Mouse (Mus musculus): Measurements from ENCODE around the gene Ccdc105.

Ccdc105 gene

DNA sequence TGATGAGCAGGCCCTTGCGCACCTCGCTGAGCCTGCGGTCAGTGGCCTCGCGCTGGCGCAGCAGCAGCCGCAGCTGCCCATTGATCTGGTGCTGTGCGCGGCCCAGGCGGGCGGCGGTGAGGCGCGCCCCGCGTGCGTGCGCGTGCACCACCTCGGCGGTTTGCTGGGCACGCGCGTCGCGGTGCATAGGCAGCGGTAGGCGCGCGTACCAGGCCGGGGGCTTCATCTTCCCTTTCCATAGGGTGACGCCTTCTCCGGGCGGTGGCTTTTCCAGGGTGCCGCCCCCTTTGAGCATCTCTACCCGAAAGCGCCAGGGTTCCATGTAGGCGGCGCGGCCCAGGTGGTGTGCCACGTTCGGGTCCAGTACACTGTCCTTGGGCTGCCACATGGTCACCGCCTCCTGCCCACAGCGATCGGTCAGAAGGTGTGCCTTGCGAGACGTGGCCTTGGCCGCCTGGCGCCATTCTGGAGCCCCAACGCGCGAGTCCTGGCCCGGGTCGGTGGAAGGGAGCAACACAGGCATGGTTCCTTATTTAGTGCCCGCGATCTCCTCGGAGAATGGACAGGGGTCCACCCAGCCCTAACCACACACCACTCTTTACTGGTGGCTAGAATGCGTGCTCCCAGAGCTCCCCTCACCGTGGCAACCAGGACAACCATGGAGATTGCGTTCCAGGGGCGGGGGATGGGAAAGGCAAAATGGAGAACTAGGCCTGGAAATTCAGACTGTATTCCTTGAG is at the start of gene Ccdc105:
Ccdc105 (minus strand) TSS at position 614 of the 740 bp plus-strand sequence.
- peak; percentile 80 for DNase-seq

DNA sequence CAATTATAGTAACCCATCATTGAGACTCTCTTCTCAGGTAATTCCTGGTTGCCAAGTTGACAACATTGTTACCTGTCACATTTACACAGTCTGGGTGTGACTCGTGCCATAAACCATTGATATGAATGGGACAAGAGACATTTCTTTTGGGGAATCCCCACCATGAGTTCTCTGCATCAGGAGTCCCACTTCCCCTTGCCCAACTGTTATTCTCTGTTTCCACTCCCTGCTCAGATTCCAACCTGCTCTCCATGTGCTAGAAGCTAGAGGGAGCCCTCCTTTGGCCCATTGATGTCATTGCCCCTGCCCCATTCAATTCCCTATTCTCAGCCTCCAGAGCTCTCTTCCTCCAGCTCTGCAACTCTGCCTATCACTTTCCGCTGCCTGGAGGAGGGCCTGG is 48.6 kb upstream of the Ccdc105 start:
- no peak for DNase-seq

GRCm38 (mm10) chr10:78790561-78790960 is 37.7 kb upstream of the Ccdc105 start:
- DNase-seq = no peak

DNA sequence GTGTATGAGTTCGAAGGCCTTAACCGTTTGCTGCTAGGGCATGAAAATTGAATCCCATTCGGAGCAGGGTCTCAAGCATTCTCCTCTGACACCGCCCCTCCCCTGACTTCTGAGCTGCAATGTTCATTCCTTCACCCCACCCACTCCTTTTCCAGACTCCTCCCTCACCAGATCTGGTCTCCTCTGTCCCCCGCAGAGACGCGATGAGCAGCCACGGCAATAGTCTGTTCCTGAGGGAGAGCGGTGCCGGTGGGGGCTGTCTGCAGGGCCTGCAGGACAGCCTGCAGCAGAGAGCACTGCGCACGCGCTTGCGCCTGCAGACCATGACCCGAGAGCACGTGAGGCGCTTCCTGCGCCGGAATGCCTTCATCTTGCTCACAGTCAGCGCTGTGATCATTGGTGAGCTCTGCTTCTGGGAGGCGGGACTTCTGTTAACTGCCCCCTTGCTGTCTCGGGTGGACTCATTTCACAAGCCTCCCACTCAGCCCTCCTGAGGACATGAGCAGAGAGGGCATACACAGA is 34.8 kb upstream of the Ccdc105 start:
- peak; percentile 95 for DNase-seq

DNA sequence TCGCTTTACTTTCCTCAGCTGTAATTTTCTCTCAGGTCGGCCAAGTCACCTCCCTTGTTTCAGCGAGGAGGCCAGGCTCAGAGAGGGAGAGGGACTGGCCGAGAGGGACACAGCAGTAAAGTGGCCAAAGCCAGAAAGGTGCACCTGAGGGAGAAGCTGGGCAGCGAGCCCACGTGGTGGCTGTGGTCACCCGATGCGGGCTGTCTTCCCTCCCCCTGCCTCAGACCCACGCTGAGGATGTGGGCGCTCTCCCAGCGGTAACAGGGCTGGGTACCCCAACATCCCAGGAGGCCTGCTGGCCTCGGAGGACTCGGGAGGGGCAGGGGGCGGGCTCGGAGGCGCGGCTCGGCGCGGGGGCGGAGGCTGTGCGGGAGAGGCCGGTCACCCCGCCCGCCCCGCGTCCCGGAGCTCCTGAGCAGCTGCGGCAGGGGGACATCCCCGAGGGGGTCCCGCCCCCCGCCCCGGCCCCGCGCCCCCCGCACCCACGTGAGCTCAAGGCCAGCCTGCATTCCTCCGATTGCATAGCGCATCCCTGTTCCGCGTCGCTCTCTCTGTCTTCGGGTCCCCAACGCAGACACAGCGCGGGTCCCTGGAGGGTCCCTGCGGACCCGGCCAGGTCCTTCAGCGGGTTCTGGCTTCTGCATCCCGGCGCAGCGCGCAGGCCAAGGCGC is 27.3 kb upstream of the Ccdc105 start, which contains the start of gene Slc1a6:
Slc1a6 (plus strand) TSS at position 516 of the 671 bp plus-strand sequence.
- peak; percentile 25 for DNase-seq

DNA sequence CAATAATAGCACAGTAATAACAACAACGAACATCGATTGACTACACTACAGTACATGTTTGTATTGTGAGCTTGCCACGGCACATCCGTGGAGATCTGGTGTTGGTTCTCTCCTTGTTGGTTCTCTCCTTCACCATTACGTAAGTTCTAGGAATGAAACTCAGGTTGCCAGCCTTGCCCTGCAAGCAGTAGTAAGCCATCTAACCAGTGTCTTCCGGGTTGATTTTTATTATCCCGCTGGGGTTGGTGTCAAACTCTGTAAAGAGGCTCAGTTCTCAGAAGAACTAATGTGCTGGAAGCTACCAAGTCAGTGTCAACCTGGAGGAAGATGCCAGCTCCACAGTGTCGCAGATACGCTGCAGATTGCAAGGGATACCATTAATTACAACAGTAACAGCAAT is 26.7 kb upstream of the Ccdc105 start:
- DNase-seq = no peak

DNA sequence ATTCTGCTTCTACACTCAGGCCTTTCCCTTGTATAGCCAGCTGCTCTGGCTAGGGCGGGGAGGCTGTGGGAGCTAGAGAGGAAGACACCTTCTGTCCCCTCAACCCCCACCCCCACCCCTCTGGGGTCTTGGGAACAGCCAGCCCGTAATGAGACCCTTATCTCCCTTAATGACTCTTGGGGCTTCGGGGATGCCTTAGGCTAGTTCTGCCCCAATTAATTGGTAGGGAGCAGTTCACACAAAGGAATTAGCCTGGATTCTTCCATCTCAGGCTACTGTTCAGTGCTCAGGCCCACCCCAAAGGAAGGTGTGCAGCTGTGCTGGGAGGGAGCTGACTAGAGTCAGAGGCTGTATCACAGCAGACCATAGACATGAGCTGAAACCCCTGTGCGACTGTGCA is 23.0 kb upstream of the Ccdc105 start:
- no peak for DNase-seq

DNA sequence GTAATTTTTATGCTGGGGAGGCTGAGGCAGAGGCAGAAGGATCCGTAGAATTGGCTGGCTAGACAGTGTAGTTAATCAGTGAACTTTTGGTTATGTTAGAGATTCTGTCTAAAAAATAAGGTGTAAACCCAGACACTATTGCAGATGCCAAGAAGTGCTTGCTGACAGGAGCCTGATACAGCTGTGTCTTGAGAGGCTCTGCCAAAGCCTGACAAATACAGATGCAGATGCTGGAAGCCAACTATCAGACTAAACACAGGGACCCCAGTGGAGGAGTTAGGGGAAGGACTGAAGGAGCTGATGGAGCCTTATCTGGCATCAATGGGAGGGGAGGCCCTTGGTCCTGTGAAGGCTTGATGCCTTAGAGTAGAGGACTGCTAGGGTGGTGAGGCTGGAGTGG is 12.7 kb upstream of the Ccdc105 start:
- DNase-seq = no peak

DNA sequence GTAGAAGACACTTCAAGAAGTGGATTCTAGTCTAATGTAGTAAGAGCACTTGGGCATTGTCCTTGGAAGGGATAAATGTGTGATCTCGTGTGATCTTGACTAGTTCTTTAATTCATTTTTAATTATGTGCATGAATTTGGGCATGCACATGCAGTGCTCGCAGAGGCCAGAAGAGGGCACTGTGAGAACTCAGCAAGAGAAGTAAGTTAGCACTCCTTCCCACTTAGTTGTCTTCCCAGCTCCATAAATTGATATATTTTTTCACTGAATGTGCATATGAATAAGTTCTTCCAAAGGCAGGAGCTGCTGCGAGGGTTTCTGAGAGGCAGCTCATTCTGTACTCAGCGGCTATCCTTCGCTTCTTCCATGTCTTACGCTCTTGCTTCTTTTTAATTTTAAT is 3.2 kb upstream of the Ccdc105 start:
- peak; percentile 72 for DNase-seq

GRCm38 (mm10) chr10:78748946-78749345 is 3.9 kb downstream of the Ccdc105 start:
- no peak for DNase-seq

- no peak for DNase-seq
Measured at GRCm38 (mm10) chr10:78748161-78748560, 4.7 kb downstream of the Ccdc105 start.

DNA sequence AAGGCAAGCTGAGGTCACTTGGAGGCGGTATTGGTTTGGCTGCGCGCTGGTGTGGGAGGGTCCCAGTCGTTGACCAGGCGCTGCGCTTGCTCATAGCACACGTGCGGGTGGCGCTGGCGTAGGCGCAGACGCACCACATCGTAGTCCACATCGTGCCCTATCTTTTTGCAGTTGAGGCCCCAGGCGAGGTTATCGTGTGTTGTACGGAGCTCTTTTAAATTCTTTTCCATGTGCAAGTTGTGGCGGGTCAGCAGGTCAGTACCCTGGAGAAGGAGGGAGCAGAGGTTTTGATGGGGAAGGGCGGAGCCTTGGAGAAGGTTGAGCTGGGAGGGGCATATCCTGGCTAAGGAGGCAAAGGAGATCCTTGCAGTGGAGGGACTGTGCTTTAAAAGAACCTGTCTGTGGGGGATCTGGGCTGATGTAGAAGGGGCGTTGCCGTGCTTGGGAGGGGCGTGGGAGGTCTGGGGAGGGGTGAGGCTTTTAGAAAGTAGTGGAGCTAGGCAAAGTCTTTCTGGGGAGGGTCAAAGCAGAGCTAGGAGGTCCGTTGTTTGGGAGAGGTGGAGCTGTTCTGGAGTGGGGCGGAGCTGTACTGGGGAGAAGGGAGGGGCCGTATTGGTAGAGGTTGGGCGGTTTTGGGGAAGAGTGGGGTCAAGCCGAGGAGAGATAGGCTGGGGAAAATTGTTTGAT is 5.7 kb downstream of the Ccdc105 start:
- no peak for DNase-seq

DNA sequence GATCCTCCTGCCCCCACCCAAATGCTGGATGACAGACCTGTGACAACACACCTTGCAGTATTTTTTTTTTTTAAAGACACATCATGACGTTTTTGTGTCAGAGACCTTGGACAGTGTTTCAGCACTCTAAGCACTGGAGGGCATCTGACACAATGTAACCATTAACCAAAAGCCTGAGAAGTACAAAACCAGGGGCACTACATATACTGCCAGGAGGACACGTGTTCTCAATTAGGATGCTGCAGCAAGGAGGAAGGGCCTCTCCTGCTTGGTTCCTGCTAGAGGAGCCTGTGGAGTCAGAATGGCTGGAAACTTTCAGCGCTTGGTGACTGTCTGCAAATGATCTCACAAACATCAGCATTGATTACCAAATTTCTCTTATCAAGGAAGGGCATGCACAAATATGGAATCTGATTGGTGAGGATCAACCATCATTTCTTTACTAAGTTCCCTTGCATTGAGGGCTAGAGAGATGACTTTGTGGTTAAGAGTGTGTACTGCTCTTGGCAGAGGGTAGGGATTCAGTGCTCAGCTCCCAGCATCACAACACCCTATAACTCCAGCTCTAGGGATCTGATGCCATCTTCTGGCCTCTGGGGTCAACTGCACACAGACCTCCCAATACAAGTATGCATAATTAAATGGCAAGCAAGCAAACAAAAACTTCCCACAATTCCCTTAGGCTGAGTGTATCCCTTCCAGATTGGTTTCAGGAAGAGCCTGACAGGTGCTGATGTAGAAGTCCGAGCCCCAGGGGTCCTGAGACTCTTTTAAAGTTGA is 7.2 kb downstream of the Ccdc105 start:
- DNase-seq = no peak

GRCm38 (mm10) chr10:78743721-78744120 is 9.1 kb downstream of the Ccdc105 start:
- DNase-seq = no peak

GRCm38 (mm10) chr10:78739821-78740220 is 13.0 kb downstream of the Ccdc105 start:
- no peak for DNase-seq

- no peak for DNase-seq
Measured at GRCm38 (mm10) chr10:78727876-78728275, 25.0 kb downstream of the Ccdc105 start.

DNA sequence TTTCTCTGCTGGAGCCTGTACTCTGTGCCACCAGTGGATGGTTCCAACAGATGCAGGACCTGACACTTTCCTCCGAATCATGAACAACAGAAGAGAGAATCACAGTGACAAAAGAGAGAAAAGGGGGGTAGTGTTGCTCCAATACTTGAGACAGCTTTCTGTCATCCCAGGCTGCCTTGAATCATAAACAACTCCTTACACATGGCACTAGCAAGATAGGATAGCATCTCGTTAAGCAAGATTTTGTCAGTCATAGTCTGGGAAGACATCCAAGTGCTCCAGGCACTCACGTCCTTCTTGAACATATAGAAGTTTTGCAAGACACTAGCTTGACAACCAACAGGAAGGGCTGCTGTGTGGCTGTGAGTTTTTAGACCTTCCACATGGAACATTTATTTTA is 25.8 kb downstream of the Ccdc105 start:
- no peak for DNase-seq

DNA sequence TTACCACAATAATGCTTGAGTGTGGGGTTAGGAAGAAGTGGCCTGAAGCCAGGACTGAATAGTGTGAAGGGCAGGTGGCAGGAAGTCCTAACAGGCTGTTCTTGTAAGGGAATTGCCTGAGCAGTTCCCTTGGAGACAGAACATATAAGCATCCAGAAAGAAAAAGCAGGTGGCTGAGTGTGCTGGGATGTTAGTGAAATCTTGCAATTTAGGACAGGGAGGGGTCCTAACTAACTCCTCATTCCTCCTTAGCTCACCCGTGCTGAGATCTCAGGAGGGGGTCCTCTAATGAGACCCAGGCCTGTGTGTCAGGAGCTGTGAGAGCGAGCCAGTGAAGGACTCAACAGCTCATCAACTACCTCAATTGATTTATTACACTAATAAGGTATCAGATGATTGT is 29.4 kb downstream of the Ccdc105 start:
- DNase-seq = no peak

DNA sequence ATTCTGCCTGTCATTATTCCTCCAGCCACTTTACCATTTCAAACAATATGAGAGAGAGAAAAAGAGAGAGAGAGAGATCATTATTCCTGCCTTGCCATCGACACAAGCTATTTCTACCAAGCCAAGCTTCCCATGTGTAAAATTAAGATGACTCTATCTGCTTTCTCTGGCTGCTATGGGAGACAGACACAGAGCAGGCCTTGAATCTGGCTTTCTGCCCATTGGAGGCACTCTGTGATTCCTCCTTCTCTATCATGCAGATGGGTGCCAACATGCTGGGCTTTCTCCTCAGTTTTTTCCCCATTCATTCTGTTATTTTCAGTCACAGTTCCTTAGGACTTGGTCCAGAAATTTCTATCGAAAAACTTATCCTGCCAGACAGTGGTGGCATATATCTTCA is 30.2 kb downstream of the Ccdc105 start:
- DNase-seq = peak; percentile 72

GRCm38 (mm10) chr10:78722036-78722435 is 30.8 kb downstream of the Ccdc105 start:
- no peak for DNase-seq

DNA sequence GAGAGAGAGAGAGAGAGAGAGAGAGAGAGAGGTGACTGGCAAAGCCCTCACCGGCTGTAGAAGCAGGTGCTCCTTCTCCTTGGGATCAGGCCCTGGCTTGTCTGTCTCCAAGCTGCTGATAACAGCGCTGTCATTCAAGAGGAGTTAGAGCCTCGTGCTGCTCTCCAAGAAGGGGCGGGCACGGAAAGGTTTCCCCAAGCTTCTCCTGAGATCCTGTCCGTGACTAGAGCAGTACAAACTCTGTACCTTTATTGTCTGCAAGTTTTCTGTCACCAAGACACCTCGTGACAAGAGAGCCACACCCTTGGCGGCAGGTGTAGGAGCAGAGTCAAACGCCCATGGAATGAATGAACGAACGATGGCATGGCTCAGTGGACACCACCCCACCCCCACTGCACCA is 34.8 kb downstream of the Ccdc105 start, which contains the start of gene Casp14:
Casp14 (minus strand) TSS at position 239 of the 400 bp plus-strand sequence.
- DNase-seq = no peak

DNA sequence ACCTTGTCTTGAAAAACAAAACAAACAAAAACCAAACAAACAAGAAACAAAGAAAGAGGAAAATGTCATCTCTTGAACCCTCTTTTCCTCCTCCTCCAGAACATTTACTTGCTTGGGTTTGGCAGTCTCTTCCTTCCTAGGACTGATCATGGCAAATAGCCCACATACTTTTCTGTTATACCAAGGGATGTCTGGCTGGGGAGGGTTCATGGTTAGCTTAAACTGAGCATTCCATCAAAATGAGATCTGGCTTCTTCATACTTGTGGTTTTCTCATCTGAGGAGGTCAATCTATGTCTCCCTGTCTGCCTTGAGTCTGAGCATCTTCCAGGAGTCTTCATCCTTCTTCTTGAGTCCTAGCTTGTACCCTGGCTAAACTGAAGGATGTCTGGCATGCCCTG is 36.6 kb downstream of the Ccdc105 start:
- DNase-seq = no peak

- no peak for DNase-seq
Measured at GRCm38 (mm10) chr10:78715156-78715555, 37.7 kb downstream of the Ccdc105 start.

Measured in layer of hippocampus, adult 9-11 months (tissue).